Mouse (Mus musculus): ENCODE measurements at regions not wholly inside any gene's neighbourhood (a gene's known extent, or its start where the extent isn't known, plus 50 kb on each side); places are given as distances from the start of the nearest gene placed in this dataset.
A peak's percentile ranks its signal among the peaks of the same experiment; 100 is the strongest.

DNA sequence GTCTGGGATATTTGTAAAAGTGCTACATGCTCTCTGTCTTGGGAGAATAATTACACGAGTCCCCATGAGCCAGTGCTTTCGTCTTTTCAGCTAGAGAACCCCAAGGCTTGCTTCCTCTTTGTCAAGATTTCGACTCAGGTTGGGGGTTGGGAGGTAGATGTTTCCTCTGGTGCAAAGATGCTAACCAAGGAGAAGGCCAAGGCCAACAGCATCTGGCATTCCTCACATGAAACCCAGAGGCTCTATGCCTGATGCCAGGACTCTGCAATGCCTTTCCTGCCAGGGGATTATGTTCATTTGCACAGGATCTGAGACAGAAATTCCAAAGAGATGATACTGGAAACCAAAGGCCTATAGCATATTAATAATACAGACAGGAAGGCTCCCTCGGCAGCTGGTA lies 198.2 kb upstream of the Six2 start:
- Histone ChIP-seq H3K27me3 (replicated peaks; ENCODE audit: control insufficient read depth, insufficient read depth, low read length) (no peaks in the 10 kb centered on the region), H3K36me3 (ENCODE audit: control insufficient read depth, insufficient read depth, low read length) (no peaks in the 10 kb centered on the region), H3K4me1 (ENCODE audit: control insufficient read depth, insufficient read depth, low read length) (no peaks in the 10 kb centered on the region), H3K27ac (ENCODE audit: insufficient read depth, low read depth, low read length) (no peak overlapping the region), H3K4me3 (ENCODE audit: insufficient read depth, low read depth, low read length) (no peak overlapping the region)
- no peak for DNase-seq
- TF ChIP-seq CTCF (conservative IDR thresholded peaks at IDR 0.05; ENCODE audit: insufficient read depth, insufficient read length, low read depth, low read length) (no peak), POLR2A (IDR thresholded peaks at IDR 0.05; ENCODE audit: low read depth, low read length) (no peak)
- 32% methylated on average over 4 of the region's 4 CpGs for WGBS

DNA sequence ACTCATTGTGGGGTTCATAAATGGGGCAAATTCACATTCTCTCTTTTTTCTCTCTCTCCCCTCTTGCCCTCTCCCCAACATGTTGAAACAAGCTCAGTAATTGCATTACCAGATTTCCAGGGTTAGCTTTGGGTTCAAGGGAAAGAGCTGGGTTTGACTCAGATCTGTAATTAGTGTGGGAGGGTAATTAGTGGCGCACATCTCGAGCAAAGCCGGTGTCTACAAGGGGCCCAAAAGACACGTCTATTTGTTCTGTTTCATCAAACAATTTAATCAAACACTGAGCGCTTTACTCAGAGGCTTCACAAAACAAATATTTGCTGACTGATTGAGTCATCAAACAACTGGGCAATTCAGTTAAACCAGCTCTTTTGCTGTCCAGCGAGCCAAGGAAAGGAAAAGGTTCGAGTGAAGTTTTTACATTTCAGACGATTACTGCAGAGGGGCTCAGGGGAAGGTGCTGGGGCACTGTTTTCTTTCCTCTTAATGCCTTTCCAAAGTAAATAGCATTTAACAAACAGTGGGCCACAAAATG lies 193.6 kb upstream of the Six2 start:
- no peak overlapping the region for H3K27ac ChIP-seq (ENCODE audit: insufficient read depth, low read depth, low read length)
- DNase-seq = no peak
- H3K4me1 ChIP-seq (ENCODE audit: control insufficient read depth, insufficient read depth, low read length) = no peaks in the 10 kb centered on the region
- WGBS = 65% methylated on average over 8 of the region's 8 CpGs
- H3K36me3 ChIP-seq (ENCODE audit: control insufficient read depth, insufficient read depth, low read length) = no peaks in the 10 kb centered on the region
- TF ChIP-seq CTCF (conservative IDR thresholded peaks at IDR 0.05; ENCODE audit: insufficient read depth, insufficient read length, low read depth, low read length) = no peak
- no peak for TF ChIP-seq POLR2A (IDR thresholded peaks at IDR 0.05; ENCODE audit: low read depth, low read length)
- no peaks in the 10 kb centered on the region for H3K27me3 ChIP-seq (replicated peaks; ENCODE audit: control insufficient read depth, insufficient read depth, low read length)
- H3K4me3 ChIP-seq (ENCODE audit: insufficient read depth, low read depth, low read length) = no peak overlapping the region

DNA sequence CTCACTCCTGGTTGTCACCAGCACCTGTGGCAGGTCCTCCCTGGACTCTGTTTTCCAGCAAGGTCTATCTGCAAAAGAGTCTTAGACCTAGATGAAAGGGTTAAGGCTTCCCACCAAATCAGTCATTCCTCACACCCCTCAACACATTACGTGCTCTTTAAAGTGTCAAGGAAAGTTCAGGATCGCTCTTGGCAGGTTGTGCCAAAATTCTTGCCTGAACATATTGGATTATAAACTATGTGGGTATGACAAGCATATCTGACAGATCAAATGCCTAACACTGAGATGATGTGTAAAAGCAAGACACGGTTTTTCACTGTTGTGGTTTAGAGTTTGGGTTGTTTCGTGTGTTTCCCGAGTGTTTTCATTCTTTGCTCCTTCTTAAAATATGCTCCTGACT lies 193.0 kb upstream of the Six2 start:
- TF ChIP-seq POLR2A (IDR thresholded peaks at IDR 0.05; ENCODE audit: low read depth, low read length) = no peak
- no peak for TF ChIP-seq CTCF (conservative IDR thresholded peaks at IDR 0.05; ENCODE audit: insufficient read depth, insufficient read length, low read depth, low read length)
- H3K4me3 ChIP-seq (ENCODE audit: insufficient read depth, low read depth, low read length) = no peak overlapping the region
- no peak overlapping the region for H3K27ac ChIP-seq (ENCODE audit: insufficient read depth, low read depth, low read length)
- no peak for DNase-seq
- H3K27me3 ChIP-seq (replicated peaks; ENCODE audit: control insufficient read depth, insufficient read depth, low read length) = no peaks in the 10 kb centered on the region
- 70% methylated on average over 5 of the region's 5 CpGs for WGBS
- H3K4me1 ChIP-seq (ENCODE audit: control insufficient read depth, insufficient read depth, low read length) = no peaks in the 10 kb centered on the region
- H3K36me3 ChIP-seq (ENCODE audit: control insufficient read depth, insufficient read depth, low read length) = no peaks in the 10 kb centered on the region

DNA sequence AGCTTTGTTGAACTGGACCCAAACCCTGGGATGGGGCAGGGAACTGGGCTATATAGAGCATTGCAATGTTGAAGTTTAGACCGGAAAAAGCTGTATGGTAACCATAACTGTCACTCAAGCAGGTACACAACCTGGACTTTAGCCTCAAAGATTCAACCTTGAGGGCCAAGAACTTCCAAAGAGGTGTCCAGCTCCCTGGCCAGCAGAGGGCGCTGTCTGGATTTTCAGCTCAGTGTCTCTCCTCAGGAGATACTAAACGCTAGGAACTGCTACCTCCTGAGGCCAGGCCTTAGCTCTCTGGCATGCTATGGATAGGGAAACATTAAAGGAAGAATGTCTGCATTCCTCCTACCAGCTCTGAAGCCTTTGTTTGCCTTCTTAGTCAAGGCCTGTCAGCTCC lies 189.4 kb upstream of the Six2 start:
- DNase-seq = peak; percentile 43
- no peak overlapping the region for H3K27ac ChIP-seq (ENCODE audit: insufficient read depth, low read depth, low read length)
- TF ChIP-seq POLR2A (IDR thresholded peaks at IDR 0.05; ENCODE audit: low read depth, low read length) (no peak), CTCF (conservative IDR thresholded peaks at IDR 0.05; ENCODE audit: insufficient read depth, insufficient read length, low read depth, low read length) (peak; percentile 54)
- 56% methylated on average over 3 of the region's 3 CpGs for WGBS
- no peaks in the 10 kb centered on the region for H3K36me3 ChIP-seq (ENCODE audit: control insufficient read depth, insufficient read depth, low read length)
- H3K27me3 ChIP-seq (replicated peaks; ENCODE audit: control insufficient read depth, insufficient read depth, low read length) = no peaks in the 10 kb centered on the region
- no peaks in the 10 kb centered on the region for H3K4me1 ChIP-seq (ENCODE audit: control insufficient read depth, insufficient read depth, low read length)
- no peak overlapping the region for H3K4me3 ChIP-seq (ENCODE audit: insufficient read depth, low read depth, low read length)

DNA sequence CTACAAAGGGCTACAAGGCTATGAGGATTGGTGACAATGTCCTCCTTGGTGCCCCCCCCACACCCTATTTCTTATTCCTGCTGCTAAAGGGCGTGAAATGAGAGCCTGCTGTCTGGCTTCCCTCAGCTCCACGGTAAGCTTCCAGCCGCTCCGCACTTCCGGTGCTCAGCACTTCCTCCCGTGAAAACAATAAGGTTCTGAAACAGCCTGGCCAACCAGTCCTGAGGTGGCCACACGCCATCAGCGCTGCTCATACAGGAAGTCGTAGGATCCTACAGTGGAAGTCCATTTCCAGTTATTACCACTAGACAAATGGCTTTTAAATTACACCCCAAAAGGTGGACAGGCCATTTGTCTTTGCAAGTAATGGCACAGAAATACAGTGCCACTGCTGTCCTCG lies 188.8 kb upstream of the Six2 start:
- TF ChIP-seq POLR2A (IDR thresholded peaks at IDR 0.05; ENCODE audit: low read depth, low read length) = no peak
- TF ChIP-seq CTCF (conservative IDR thresholded peaks at IDR 0.05; ENCODE audit: insufficient read depth, insufficient read length, low read depth, low read length) = no peak
- Histone ChIP-seq H3K4me3 (ENCODE audit: insufficient read depth, low read depth, low read length) (no peak overlapping the region), H3K27ac (ENCODE audit: insufficient read depth, low read depth, low read length) (no peak overlapping the region), H3K4me1 (ENCODE audit: control insufficient read depth, insufficient read depth, low read length) (no peaks in the 10 kb centered on the region), H3K36me3 (ENCODE audit: control insufficient read depth, insufficient read depth, low read length) (no peaks in the 10 kb centered on the region), H3K27me3 (replicated peaks; ENCODE audit: control insufficient read depth, insufficient read depth, low read length) (no peaks in the 10 kb centered on the region)
- WGBS = 56% methylated on average over 10 of the region's 10 CpGs
- DNase-seq = peak; percentile 22

DNA sequence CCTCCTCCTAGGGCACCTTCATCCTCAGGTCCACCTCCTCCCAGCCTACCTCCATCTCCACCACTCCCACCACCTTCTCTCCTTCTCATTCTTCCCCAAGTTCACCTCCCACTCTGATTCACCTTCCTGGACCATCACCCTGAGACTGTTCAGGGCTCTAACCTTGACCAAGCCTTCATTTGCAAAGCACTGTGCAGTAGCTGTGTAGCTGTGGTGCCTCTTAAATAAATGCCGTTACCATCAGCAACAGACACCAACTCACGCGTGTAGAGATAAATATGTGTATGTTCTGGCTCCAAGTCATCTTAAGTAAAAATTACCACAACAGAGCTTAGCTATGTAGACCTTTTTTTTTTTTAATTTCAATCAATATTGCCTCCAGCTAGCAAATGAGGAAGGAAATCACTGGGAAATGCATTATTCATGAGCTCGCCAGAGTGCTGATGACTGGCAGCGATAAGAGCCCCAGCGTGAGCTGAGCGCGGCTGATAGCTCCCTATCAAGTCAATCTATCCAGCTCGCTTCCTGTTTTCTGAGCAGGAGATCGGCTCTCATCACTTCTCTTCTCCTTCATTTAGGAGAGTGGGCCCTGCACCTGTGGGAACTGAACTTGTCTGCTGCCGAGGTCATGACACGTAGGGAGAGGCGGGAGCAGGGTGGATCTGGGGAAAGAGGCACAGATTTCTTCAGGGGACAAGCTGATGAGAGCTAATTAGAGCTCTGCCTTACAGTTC lies 185.9 kb upstream of the Six2 start:
- Histone ChIP-seq H3K27me3 (replicated peaks; ENCODE audit: control insufficient read depth, insufficient read depth, low read length) (no peaks in the 10 kb centered on the region), H3K4me3 (ENCODE audit: insufficient read depth, low read depth, low read length) (no peak overlapping the region), H3K27ac (ENCODE audit: insufficient read depth, low read depth, low read length) (no peak overlapping the region), H3K36me3 (ENCODE audit: control insufficient read depth, insufficient read depth, low read length) (no peaks in the 10 kb centered on the region), H3K4me1 (ENCODE audit: control insufficient read depth, insufficient read depth, low read length) (no peaks in the 10 kb centered on the region)
- TF ChIP-seq CTCF (conservative IDR thresholded peaks at IDR 0.05; ENCODE audit: insufficient read depth, insufficient read length, low read depth, low read length) = no peak
- TF ChIP-seq POLR2A (IDR thresholded peaks at IDR 0.05; ENCODE audit: low read depth, low read length) = no peak
- WGBS = 23% methylated on average over 13 of the region's 13 CpGs
- peak; percentile 24 for DNase-seq

DNA sequence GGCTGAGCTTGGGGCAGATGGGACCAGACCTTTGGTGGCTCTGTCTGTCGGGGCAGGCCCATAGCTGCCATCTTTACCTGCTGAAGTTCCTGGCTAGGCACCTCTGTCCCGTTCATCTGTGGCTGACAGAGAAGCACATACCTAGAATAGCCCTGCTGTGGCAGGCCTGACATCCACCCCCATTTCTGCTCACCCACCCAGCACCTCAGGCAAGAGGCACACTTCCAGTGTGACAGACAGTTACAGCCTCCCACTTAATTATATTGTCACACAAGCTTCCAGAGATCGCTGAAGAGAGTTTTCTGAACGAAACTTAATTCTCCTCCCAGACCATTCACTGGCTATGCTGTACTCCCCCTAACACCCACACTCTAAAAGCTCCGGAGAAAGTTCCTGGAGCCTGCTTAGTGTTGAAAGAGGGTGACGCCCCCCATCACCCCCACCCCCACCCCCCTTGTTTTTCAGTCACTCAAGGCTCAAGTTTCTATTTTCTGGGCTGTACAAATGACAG lies 184.9 kb upstream of the Six2 start:
- WGBS = 33% methylated on average over 6 of the region's 6 CpGs
- Histone ChIP-seq H3K36me3 (ENCODE audit: control insufficient read depth, insufficient read depth, low read length) (no peaks in the 10 kb centered on the region), H3K27me3 (replicated peaks; ENCODE audit: control insufficient read depth, insufficient read depth, low read length) (no peaks in the 10 kb centered on the region), H3K27ac (ENCODE audit: insufficient read depth, low read depth, low read length) (no peak overlapping the region), H3K4me1 (ENCODE audit: control insufficient read depth, insufficient read depth, low read length) (no peaks in the 10 kb centered on the region), H3K4me3 (ENCODE audit: insufficient read depth, low read depth, low read length) (no peak overlapping the region)
- no peak for DNase-seq
- TF ChIP-seq CTCF (conservative IDR thresholded peaks at IDR 0.05; ENCODE audit: insufficient read depth, insufficient read length, low read depth, low read length) = no peak
- no peak for TF ChIP-seq POLR2A (IDR thresholded peaks at IDR 0.05; ENCODE audit: low read depth, low read length)
